Mouse (Mus musculus): ENCODE results near the gene Mpg. TPM values are rescaled to one million over a fixed set of nuclear protein-coding genes. Genes with fewer than 3 reads are reported as not detected.

Gene Mpg
- 19.1 and 20.4 TPM in 2 replicates for polyA plus RNA-seq (2015; fragmentation: Nextera tagmentation; extraction: Ambion mirVana)

DNA sequence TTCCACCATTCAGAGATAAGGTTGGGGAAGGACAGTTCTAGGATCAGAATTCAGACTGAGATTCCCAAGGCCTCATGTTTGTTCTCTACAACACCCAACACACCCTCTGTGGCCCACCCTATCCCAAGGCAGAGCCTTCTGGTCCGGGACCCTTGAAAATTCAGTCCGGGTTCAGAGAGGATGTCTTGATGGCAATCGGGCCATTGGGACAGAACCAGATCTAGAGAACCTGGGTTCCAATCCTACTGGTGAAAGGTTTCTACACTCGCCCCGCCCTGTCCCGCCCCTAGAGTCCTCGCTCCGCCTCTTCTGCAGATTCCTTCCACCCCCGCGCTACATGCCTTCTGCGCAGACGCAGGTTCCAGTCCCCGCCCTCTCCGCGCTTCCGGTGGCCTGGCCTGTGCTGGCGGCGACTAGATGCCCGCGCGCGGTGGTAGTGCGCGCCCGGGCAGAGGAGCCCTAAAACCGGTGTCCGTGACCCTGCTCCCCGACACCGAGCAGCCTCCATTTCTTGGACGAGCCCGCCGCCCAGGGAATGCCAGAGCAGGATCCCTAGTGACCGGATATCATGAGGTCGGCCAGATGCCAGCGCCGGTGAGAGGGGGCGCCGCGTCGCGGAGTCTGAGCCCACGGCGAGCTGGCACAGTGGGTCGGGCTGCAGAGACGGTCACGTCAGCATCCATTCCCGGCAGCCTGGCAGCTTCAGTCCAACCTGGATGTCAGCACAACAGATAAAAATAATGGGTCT lies at the start of gene Mpg:
Gene Mpg, plus strand, starts transcription at position 382 of the 748 bp plus-strand sequence.
- Histone ChIP-seq H3K4me3 (ENCODE audit: low read length) (peak within 1 kb of the TSS; percentile 75), H3K9me3 (replicated peaks; ENCODE audit: control insufficient read depth, low read length) (no peaks in the 10 kb centered on the region), H3K27ac (ENCODE audit: low read length) (peak within 1 kb of the TSS; percentile 84), H3K27me3 (ENCODE audit: control insufficient read depth, insufficient read depth, low read length) (no peaks in the 10 kb centered on the region), H3K36me3 (ENCODE audit: control insufficient read depth, insufficient read depth) (no peaks in the 10 kb centered on the region; the same call in 1 of the 2 replicates), H3K4me1 (ENCODE audit: control insufficient read depth, insufficient read depth, low read length) (peaks cover 37% of the 10 kb centered on the region), H3K9ac (ENCODE audit: low read length) (peak within 1 kb of the TSS; percentile 85), H3K4me2 (ENCODE audit: low read depth, low read length) (peak within 1 kb of the TSS; percentile 86)
- 3% methylated on average over 47 of the region's 47 CpGs for WGBS
- ATAC-seq (replicated peaks; ENCODE audit: extremely low read depth, insufficient read depth, low FRiP score): peak; percentile 74

GRCm38 (mm10) chr11:32178506-32178905 lies 47.8 kb upstream of the Mpg start:
- WGBS: 57% methylated on average over 1 of the region's 1 CpGs
- H3K27me3 ChIP-seq (ENCODE audit: control insufficient read depth, insufficient read depth, low read length): no peaks in the 10 kb centered on the region
- no peaks in the 10 kb centered on the region for H3K4me1 ChIP-seq (ENCODE audit: control insufficient read depth, insufficient read depth, low read length)
- no peak overlapping the region for H3K4me2 ChIP-seq (ENCODE audit: low read depth, low read length)
- 0 out of 2 replicates have a peak, but pooled peaks cover 3% of the 10 kb centered on the region for H3K9me3 ChIP-seq (replicated peaks; ENCODE audit: control insufficient read depth, low read length)
- H3K27ac ChIP-seq (ENCODE audit: low read length): no peak overlapping the region
- no peaks in the 10 kb centered on the region for H3K36me3 ChIP-seq (ENCODE audit: control insufficient read depth, insufficient read depth)
- H3K4me3 ChIP-seq (ENCODE audit: low read length): no peak overlapping the region
- H3K9ac ChIP-seq (ENCODE audit: low read length): no peak overlapping the region
- no peak for ATAC-seq (replicated peaks; ENCODE audit: extremely low read depth, insufficient read depth, low FRiP score)

DNA sequence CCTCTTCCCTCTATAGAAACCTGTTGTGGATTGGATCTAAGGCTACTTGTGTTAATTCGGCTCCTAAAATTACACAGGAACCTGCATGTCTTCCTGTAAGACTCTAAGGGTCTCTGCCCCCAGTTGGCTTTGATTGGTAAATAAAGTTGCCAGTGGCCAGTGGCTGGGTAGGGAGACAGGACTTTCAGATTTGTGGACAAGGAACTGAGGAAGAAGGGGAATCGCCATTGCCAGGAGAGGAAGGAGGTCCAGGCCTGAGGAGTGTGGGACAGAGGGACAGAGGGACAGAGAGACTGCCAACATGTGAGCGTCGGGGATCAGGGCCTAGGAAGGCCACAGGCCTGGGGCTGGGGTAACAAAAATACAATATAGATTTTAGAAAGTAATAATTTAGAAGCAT lies 45.1 kb upstream of the Mpg start:
- Histone ChIP-seq H3K9ac (ENCODE audit: low read length) (no peak overlapping the region), H3K4me3 (ENCODE audit: low read length) (no peak overlapping the region), H3K9me3 (replicated peaks; ENCODE audit: control insufficient read depth, low read length) (0 out of 2 replicates have a peak, but pooled peaks cover 3% of the 10 kb centered on the region), H3K4me2 (ENCODE audit: low read depth, low read length) (no peak overlapping the region), H3K36me3 (ENCODE audit: control insufficient read depth, insufficient read depth) (no peaks in the 10 kb centered on the region), H3K27ac (ENCODE audit: low read length) (no peak overlapping the region), H3K4me1 (ENCODE audit: control insufficient read depth, insufficient read depth, low read length) (no peaks in the 10 kb centered on the region), H3K27me3 (ENCODE audit: control insufficient read depth, insufficient read depth, low read length) (no peaks in the 10 kb centered on the region)
- no peak for ATAC-seq (replicated peaks; ENCODE audit: extremely low read depth, insufficient read depth, low FRiP score)
- 75% methylated on average over 4 of the region's 4 CpGs for WGBS

DNA sequence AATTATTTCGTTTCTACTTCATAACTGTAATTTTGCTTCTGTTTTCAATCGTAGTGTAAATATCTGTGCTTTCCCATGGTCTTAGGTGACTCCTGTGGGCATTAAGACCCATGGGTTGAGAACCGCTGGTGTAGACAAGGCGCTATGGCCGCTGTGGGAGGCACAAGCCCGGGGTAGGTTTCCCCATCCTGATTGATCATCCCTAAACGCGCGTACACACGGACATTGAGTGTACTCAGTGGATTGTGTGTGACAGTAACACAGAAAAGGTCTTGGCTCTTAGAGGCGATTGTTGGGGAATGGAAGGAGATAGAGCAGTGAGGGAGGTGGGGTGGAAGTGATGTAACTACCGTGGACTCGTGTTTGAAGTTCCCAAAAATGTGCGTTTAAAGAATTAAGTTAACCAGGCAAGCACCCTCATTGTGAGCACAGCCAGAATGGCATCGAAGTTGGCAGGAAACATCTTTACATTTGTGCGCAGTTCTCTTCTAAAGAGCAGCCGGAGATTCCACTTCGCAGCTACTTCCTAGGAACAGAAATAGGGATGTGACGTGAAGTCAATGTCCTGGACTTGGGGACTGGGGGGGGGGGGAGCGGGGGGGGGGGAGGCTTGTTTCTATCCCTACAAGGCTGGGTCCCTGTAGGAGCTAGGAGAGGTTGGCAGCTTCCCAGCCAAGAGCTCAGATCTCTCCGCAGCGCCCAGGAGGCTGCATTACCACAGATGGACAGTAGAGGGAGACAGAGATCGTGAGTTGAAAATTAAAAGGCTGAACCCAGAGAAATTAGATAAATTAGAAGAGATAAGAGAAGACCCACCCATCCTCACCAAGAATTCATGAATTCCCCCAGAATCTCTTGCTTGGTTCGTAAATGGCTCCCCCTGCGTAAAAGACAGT lies 44.1 kb upstream of the Mpg start:
- no peak for ATAC-seq (replicated peaks; ENCODE audit: extremely low read depth, insufficient read depth, low FRiP score)
- Histone ChIP-seq H3K4me2 (ENCODE audit: low read depth, low read length) (no peak overlapping the region), H3K9ac (ENCODE audit: low read length) (no peak overlapping the region), H3K27ac (ENCODE audit: low read length) (no peak overlapping the region), H3K9me3 (replicated peaks; ENCODE audit: control insufficient read depth, low read length) (peaks cover 3% of the 10 kb centered on the region; the same call in 1 of the 2 replicates), H3K4me1 (ENCODE audit: control insufficient read depth, insufficient read depth, low read length) (no peaks in the 10 kb centered on the region), H3K36me3 (ENCODE audit: control insufficient read depth, insufficient read depth) (no peaks in the 10 kb centered on the region), H3K27me3 (ENCODE audit: control insufficient read depth, insufficient read depth, low read length) (no peaks in the 10 kb centered on the region), H3K4me3 (ENCODE audit: low read length) (no peak overlapping the region)
- WGBS: 44% methylated on average over 23 of the region's 25 CpGs

- 84% methylated on average over 8 of the region's 8 CpGs for WGBS
- no peaks in the 10 kb centered on the region for H3K36me3 ChIP-seq (ENCODE audit: control insufficient read depth, insufficient read depth)
These were observed 41.8 kb upstream of the Mpg start for GRCm38 (mm10) chr11:32184469-32184868.

GRCm38 (mm10) chr11:32186031-32186430 lies 40.3 kb upstream of the Mpg start:
- WGBS: 78% methylated on average over 3 of the region's 3 CpGs
- no peak overlapping the region for H3K4me2 ChIP-seq (ENCODE audit: low read depth, low read length)
- H3K4me3 ChIP-seq (ENCODE audit: low read length): no peak overlapping the region
- H3K27me3 ChIP-seq (ENCODE audit: control insufficient read depth, insufficient read depth, low read length): no peaks in the 10 kb centered on the region
- no peaks in the 10 kb centered on the region for H3K36me3 ChIP-seq (ENCODE audit: control insufficient read depth, insufficient read depth)
- H3K9me3 ChIP-seq (replicated peaks; ENCODE audit: control insufficient read depth, low read length): no peaks in the 10 kb centered on the region; the same call in 1 of the 2 replicates
- H3K4me1 ChIP-seq (ENCODE audit: control insufficient read depth, insufficient read depth, low read length): no peaks in the 10 kb centered on the region
- no peak overlapping the region for H3K9ac ChIP-seq (ENCODE audit: low read length)
- ATAC-seq (replicated peaks; ENCODE audit: extremely low read depth, insufficient read depth, low FRiP score): no peak
- no peak overlapping the region for H3K27ac ChIP-seq (ENCODE audit: low read length)

More at GRCm38 (mm10) chr11:32184469-32184868, 41.8 kb upstream of the Mpg start:
- no peak for ATAC-seq (replicated peaks; ENCODE audit: extremely low read depth, insufficient read depth, low FRiP score)
- H3K27ac ChIP-seq (ENCODE audit: low read length): no peak overlapping the region
- no peak overlapping the region for H3K9ac ChIP-seq (ENCODE audit: low read length)
- H3K4me1 ChIP-seq (ENCODE audit: control insufficient read depth, insufficient read depth, low read length): no peaks in the 10 kb centered on the region
- no peak overlapping the region for H3K4me2 ChIP-seq (ENCODE audit: low read depth, low read length)
- no peaks in the 10 kb centered on the region for H3K27me3 ChIP-seq (ENCODE audit: control insufficient read depth, insufficient read depth, low read length)
- H3K9me3 ChIP-seq (replicated peaks; ENCODE audit: control insufficient read depth, low read length): no peaks in the 10 kb centered on the region; the same call in 1 of the 2 replicates
- H3K4me3 ChIP-seq (ENCODE audit: low read length): no peak overlapping the region

DNA sequence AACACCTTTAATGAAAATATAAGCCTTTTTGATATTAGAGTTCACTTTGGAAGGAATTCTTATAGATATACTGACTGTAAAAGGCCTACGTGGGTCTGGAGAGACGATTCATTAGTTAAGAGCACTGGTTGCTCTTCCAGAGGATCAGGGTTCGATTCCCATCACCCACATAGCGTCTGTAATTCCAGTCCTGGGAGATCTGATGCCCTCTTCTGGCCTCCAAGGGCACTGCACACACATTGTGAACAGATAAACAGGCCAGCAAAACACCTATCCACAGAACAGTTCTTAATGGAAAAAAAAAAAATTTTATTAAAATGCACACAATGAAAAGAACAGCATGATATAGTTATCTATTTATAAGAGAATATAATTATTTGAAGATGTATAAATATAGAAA lies 39.0 kb upstream of the Mpg start:
- Histone ChIP-seq H3K9me3 (replicated peaks; ENCODE audit: control insufficient read depth, low read length) (no peaks in the 10 kb centered on the region; the same call in 1 of the 2 replicates), H3K4me1 (ENCODE audit: control insufficient read depth, insufficient read depth, low read length) (peaks cover 4% of the 10 kb centered on the region; the same call in 1 of the 2 replicates), H3K27ac (ENCODE audit: low read length) (no peak overlapping the region), H3K27me3 (ENCODE audit: control insufficient read depth, insufficient read depth, low read length) (no peaks in the 10 kb centered on the region), H3K36me3 (ENCODE audit: control insufficient read depth, insufficient read depth) (no peaks in the 10 kb centered on the region), H3K9ac (ENCODE audit: low read length) (no peak overlapping the region), H3K4me2 (ENCODE audit: low read depth, low read length) (no peak overlapping the region), H3K4me3 (ENCODE audit: low read length) (no peak overlapping the region)
- no peak for ATAC-seq (replicated peaks; ENCODE audit: extremely low read depth, insufficient read depth, low FRiP score)
- WGBS: 80% methylated on average over 4 of the region's 4 CpGs

- no peaks in the 10 kb centered on the region for H3K36me3 ChIP-seq (ENCODE audit: control insufficient read depth, insufficient read depth)
- no peaks in the 10 kb centered on the region for H3K27me3 ChIP-seq (ENCODE audit: control insufficient read depth, insufficient read depth, low read length)
- no peak overlapping the region for H3K4me2 ChIP-seq (ENCODE audit: low read depth, low read length)
- H3K27ac ChIP-seq (ENCODE audit: low read length): no peak overlapping the region
- H3K4me3 ChIP-seq (ENCODE audit: low read length): no peak overlapping the region
- H3K9me3 ChIP-seq (replicated peaks; ENCODE audit: control insufficient read depth, low read length): no peaks in the 10 kb centered on the region; the same call in 1 of the 2 replicates
- peaks cover 4% of the 10 kb centered on the region; the same call in 1 of the 2 replicates for H3K4me1 ChIP-seq (ENCODE audit: control insufficient read depth, insufficient read depth, low read length)
- H3K9ac ChIP-seq (ENCODE audit: low read length): no peak overlapping the region
- no peak for ATAC-seq (replicated peaks; ENCODE audit: extremely low read depth, insufficient read depth, low FRiP score)
- 86% methylated on average over 12 of the region's 12 CpGs for WGBS
These were observed 37.4 kb upstream of the Mpg start for GRCm38 (mm10) chr11:32188881-32189280.

Data from heart, embryonic 16.5 days (tissue).